Mouse (Mus musculus) midbrain, postnatal 0 days (tissue): ENCODE data around the gene Kndc1. TPM values are rescaled to one million over a fixed set of nuclear protein-coding genes. Genes with fewer than 3 reads are reported as not detected.

Source experiments
- ATAC-seq: fragments of 200-750 bp; cut with Nextera tagmentation; 2 replicates; pipeline ENCODE4 v1.8.0; 2017; ENCODE audit warnings: moderate number of reproducible peaks, mild to moderate bottlenecking, moderate TSS enrichment, moderate library complexity; ENCODE audit not compliant: low FRiP score
- DNase-seq: peaks from one replicate; pipeline ENCODE4 v3.0.0-alpha.2; 2015; ENCODE audit warnings: low spot score
- H3K27ac ChIP-seq: fragments of 300-500 bp; sonication (generic); 2 replicates; pipeline ENCODE4 v1.5.1; 2014; ENCODE audit warnings: low read depth, mild to moderate bottlenecking, low read length, mixed read lengths
- H3K27me3 ChIP-seq: fragments of 300-500 bp; sonication (generic); 2 replicates; pipeline ENCODE4 v1.6.1; 2014; ENCODE audit warnings: low read length, control low read depth, mixed read lengths; ENCODE audit not compliant: insufficient read depth
- H3K36me3 ChIP-seq: fragments of 300-500 bp; sonication (generic); 2 replicates; pipeline ENCODE4 v1.6.1; 2014; ENCODE audit warnings: low read length, control low read depth, mixed read lengths; ENCODE audit not compliant: insufficient read depth
- H3K4me1 ChIP-seq: fragments of 300-500 bp; sonication (generic); 2 replicates; pipeline ENCODE4 v1.6.1; 2014; ENCODE audit warnings: mild to moderate bottlenecking, control low read depth, antibody characterized with exemption, low read length, mixed read lengths; ENCODE audit not compliant: insufficient read depth
- H3K4me2 ChIP-seq: fragments of 300-500 bp; sonication (generic); 2 replicates; pipeline ENCODE4 v1.6.1; 2014; ENCODE audit warnings: low read depth, mild to moderate bottlenecking, low read length, mixed read lengths; ENCODE audit not compliant: poor library complexity, severe bottlenecking
- H3K4me3 ChIP-seq: fragments of 300-500 bp; sonication (generic); 2 replicates; pipeline ENCODE4 v1.5.1; 2014; ENCODE audit warnings: low read depth, mild to moderate bottlenecking, low read length, moderate library complexity
- H3K9ac ChIP-seq: fragments of 300-500 bp; sonication (generic); replicated peaks from 2 replicates; pipeline ENCODE4 v1.6.1; 2014; ENCODE audit warnings: mild to moderate bottlenecking, low read length, moderate library complexity, mixed read lengths; ENCODE audit not compliant: poor library complexity, severe bottlenecking
- H3K9me3 ChIP-seq: fragments of 300-500 bp; sonication (generic); 2 replicates; pipeline ENCODE4 v1.6.1; 2016; ENCODE audit warnings: low read length, control low read depth
- CTCF ChIP-seq: IDR thresholded peaks from 2 replicates; pipeline ENCODE4 v1.5.1; 2016; ENCODE audit warnings: antibody characterized with exemption, mild to moderate bottlenecking
- WGBS: fragments of 180-500 bp; shearing (Covaris S2); extraction: QIAGEN DNeasy Blood & Tissue Kit; methylation state at CpG from one replicate; pipeline ENCODE4 v1.1.7; 2014; 5-methylcytosine and 5-hydroxymethylcytosine counted together
- polyA plus RNA-seq: library from polyadenylated mRNA; unstranded; fragments of >200 nt; fragmentation: Nextera tagmentation; extraction: Ambion mirVana; gene quantifications from 2 replicates; pipeline ENCODE4 v1.2.1, GENCODE M21; 2015
- total RNA-seq: library from RNA; depleted of rRNA; stranded (reverse); fragments of >200 nt; gene quantifications from 2 replicates; pipeline ENCODE4 v1.2.3, GENCODE M21; 2014

Gene Kndc1
- total and polyA plus RNA-seq, 2 experiments from 2014 or later: 22.4 to 71.5 TPM

- Histone ChIP-seq H3K27ac (peak overlapping the region; percentile 74), H3K27me3 (no peaks in the 10 kb centered on the region), H3K4me1 (peaks cover 14% of the 10 kb centered on the region; the same call in 1 of the 2 replicates), H3K36me3 (0 out of 2 replicates have a peak, but pooled peaks cover 11% of the 10 kb centered on the region), H3K4me2 (no peak overlapping the region), H3K9ac (no peak overlapping the region), H3K9me3 (no peaks in the 10 kb centered on the region), H3K4me3 (no peak overlapping the region)
- no peak for TF ChIP-seq CTCF
- ATAC-seq (no peak), DNase-seq (no peak)
- 71% methylated on average over 11 of the region's 11 CpGs for WGBS
These were observed 39.2 kb upstream of the Kndc1 start for GRCm38 (mm10) chr7:139855261-139855660.

GRCm38 (mm10) chr7:139861411-139861810 is 33.1 kb upstream of the Kndc1 start:
- no peaks in the 10 kb centered on the region for H3K4me1 ChIP-seq
- no peaks in the 10 kb centered on the region for H3K27me3 ChIP-seq
- DNase-seq (peak; percentile 72), ATAC-seq (no peak)
- H3K4me3 ChIP-seq: no peak overlapping the region
- no peak overlapping the region for H3K27ac ChIP-seq
- H3K36me3 ChIP-seq: 0 out of 2 replicates have a peak, but pooled peaks cover 14% of the 10 kb centered on the region
- peak; percentile 92 for TF ChIP-seq CTCF
- H3K4me2 ChIP-seq: no peak overlapping the region
- WGBS: 29% methylated on average over 3 of the region's 3 CpGs
- H3K9me3 ChIP-seq: no peaks in the 10 kb centered on the region
- no peak overlapping the region for H3K9ac ChIP-seq

GRCm38 (mm10) chr7:139863076-139863475 is 31.4 kb upstream of the Kndc1 start:
- H3K4me1 ChIP-seq: no peaks in the 10 kb centered on the region
- no peak for TF ChIP-seq CTCF
- 90% methylated on average over 2 of the region's 2 CpGs for WGBS

GRCm38 (mm10) chr7:139864253-139864652 is 30.2 kb upstream of the Kndc1 start:
- Histone ChIP-seq H3K9me3 (no peaks in the 10 kb centered on the region), H3K9ac (no peak overlapping the region), H3K4me3 (no peak overlapping the region), H3K4me2 (no peak overlapping the region), H3K36me3 (0 out of 2 replicates have a peak, but pooled peaks cover 2% of the 10 kb centered on the region), H3K27ac (no peak overlapping the region), H3K4me1 (no peaks in the 10 kb centered on the region), H3K27me3 (no peaks in the 10 kb centered on the region)
- 55% methylated on average over 2 of the region's 2 CpGs for WGBS
- ATAC-seq (no peak), DNase-seq (no peak)
- TF ChIP-seq CTCF: peak; percentile 78

More at GRCm38 (mm10) chr7:139863076-139863475, 31.4 kb upstream of the Kndc1 start:
- Histone ChIP-seq H3K4me2 (no peak overlapping the region), H3K9me3 (no peaks in the 10 kb centered on the region), H3K27ac (no peak overlapping the region), H3K27me3 (no peaks in the 10 kb centered on the region), H3K9ac (no peak overlapping the region), H3K36me3 (0 out of 2 replicates have a peak, but pooled peaks cover 8% of the 10 kb centered on the region), H3K4me3 (no peak overlapping the region)
- DNase-seq (no peak), ATAC-seq (no peak)

- WGBS: 100% methylated on average over 1 of the region's 1 CpGs
- H3K27me3 ChIP-seq: no peaks in the 10 kb centered on the region
- H3K4me2 ChIP-seq: no peak overlapping the region
- H3K4me1 ChIP-seq: no peaks in the 10 kb centered on the region
- H3K27ac ChIP-seq: no peak overlapping the region
- DNase-seq (no peak), ATAC-seq (no peak)
- TF ChIP-seq CTCF: no peak
- H3K4me3 ChIP-seq: no peak overlapping the region
- H3K9ac ChIP-seq: no peak overlapping the region
- H3K9me3 ChIP-seq: no peaks in the 10 kb centered on the region
- H3K36me3 ChIP-seq: 0 out of 2 replicates have a peak, but pooled peaks cover 2% of the 10 kb centered on the region
These were observed 29.6 kb upstream of the Kndc1 start for GRCm38 (mm10) chr7:139864871-139865270.

- no peaks in the 10 kb centered on the region for H3K27me3 ChIP-seq
- H3K27ac ChIP-seq: peak overlapping the region; percentile 59; the same call in 1 of the 2 replicates
- ATAC-seq (peak; percentile 61; the same call in 1 of the 2 replicates), DNase-seq (peak; percentile 58)
- H3K36me3 ChIP-seq: peaks cover 16% of the 10 kb centered on the region; the same call in 1 of the 2 replicates
- 46% methylated on average over 5 of the region's 5 CpGs for WGBS
- no peaks in the 10 kb centered on the region for H3K4me1 ChIP-seq
- no peaks in the 10 kb centered on the region for H3K9me3 ChIP-seq
- no peak overlapping the region for H3K4me3 ChIP-seq
- H3K9ac ChIP-seq: no peak overlapping the region
- no peak overlapping the region for H3K4me2 ChIP-seq
- no peak for TF ChIP-seq CTCF
These were observed 23.5 kb upstream of the Kndc1 start for GRCm38 (mm10) chr7:139871014-139871413.
